Mouse (Mus musculus) kidney, adult 8-10 months (tissue): ENCODE measurements at regions not wholly inside any gene's neighbourhood (a gene's known extent, or its start where the extent isn't known, plus 50 kb on each side); places are given as distances from the start of the nearest gene placed in this dataset.

ENCODE experiments used
- DNase-seq, 2 experiments: peaks; one replicate each; pipeline ENCODE4 v3.0.0; 2022

DNA sequence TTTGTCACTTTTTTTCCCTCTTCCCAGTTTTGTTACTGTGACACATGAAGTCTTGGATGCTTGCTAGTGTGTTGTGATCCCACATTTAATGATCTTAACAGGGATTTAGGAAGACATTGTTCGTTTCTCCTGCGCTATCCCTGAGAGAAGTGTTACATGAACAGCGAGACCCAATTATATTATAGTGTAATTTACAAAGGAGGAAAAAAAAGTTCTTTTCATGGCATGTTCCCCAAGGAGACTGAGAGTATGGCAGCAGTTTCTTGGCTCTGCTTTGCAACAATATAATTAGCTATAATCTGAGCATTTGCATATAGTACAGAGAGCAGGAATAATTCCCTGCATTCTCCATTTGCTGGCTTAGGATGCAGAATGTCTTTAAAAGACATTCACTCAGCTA, 168.6 kb downstream of the Insc start:
- no peak for DNase-seq

DNA sequence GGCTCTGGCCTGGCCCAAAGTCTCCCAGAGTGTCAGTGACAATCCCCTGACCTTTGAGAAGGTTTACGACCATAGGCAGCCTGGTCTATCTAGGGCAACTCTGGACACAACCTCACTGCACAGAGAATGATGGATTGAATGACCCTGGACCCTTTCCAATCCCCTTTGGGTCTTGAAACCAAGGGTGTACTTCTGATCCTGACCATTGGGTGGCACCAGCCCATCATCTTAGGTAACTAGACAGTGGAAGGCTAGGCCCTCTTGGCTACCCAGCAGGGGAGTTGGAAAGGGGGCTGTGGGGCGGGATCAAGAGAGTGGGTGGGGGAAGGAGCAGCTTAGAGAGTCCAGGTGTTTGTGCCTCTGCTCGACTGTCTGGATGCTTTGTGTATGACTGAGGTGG, 178.7 kb downstream of the Insc start:
- DNase-seq: peak; percentile 15 to 73

DNA sequence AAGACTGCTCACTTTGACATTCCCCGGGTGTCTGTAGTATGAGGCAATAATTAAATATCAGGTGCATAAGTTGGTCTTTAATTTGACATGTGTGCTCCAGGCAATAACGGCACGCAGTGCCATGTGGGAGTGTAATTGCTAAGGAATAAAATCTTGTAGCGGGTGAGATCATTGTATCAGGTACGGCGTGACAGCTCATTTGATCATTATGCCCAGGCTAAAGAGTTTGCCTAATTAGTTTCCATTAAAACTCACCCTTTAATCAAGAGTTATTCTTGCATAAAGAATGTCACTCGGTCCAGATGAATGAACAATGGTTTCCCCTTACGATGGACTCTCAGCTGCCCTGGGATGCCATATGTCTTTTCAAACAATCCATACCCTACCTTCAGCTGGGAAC, 190.4 kb downstream of the Insc start:
- no peak for DNase-seq

DNA sequence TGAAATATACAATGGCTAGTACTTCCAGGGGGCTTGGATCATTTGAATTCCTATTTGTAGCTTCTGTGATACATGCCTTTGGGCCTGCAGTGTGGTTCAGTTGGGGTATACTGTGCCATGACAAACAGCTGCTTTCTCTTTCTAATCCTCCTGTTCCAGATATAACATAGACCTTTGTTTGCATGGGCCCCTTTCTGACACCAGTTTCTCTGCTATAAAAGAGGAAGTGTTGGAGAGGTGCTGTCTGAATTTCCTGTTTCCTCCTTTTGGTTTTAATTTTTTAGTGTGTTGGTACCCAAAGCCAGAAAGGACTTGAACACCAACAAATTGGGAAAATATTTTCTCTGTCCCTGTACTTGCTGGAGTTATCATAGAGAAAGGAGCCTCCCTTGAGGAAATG, 207.3 kb downstream of the Insc start:
- DNase-seq: no peak

DNA sequence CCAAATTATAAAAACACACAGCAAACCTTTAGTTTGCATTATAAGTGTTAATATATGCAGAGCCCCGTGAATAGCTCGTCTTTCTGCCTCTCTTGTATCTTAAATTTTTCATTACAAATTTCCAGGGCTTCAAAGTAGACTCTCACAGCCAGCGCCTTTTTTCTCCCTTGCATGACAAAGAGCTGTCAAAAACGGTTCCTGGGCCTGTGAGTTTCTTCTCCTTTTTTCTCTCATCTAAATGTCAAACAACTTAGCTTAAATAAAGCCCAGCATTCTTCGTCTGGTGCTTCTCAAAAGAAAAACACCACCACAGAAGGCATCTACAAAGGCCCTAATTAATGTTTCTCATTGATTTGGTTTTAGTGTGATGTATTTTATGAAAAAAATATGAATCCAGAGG, 219.7 kb downstream of the Insc start:
- DNase-seq: no peak

DNA sequence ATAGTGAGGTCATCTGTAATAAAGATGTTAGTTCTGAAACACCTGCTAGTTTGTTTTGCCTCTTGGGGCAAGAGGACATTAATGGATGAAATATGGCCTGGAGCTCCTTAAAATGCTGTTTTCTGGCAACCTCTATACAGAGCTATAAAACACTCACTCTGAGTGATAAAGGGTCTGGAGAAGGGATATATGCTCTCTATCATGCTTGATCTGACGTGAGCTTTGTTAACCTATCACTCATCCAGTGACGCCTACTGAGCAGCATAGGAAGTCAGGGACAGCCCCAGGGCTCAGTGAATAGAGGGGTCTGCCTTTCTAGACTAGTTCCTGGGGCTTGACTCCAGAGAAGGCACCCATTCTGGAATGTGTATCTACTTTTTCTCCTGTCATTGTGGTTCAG, 222.4 kb downstream of the Insc start:
- DNase-seq: no peak

DNA sequence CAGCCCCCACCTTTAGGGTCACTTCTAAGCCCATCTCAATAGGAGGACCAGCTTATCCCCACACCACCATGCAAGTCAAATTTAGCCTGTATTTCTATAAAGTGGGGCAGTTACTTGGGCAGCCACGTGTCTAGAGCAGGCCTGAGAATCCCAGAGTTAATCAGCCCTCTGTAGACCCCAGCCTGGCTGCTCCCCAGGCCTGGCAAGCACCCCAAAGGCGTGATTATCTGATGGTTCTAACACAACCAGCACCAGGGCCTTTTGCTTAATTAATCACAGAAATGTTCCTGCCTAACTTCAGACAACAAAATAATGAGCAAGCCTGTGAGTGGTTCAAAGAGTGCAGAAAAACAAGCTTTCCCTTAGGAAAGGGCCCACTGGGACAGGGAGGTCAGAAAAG, 243.0 kb downstream of the Insc start:
- DNase-seq: no peak

DNA sequence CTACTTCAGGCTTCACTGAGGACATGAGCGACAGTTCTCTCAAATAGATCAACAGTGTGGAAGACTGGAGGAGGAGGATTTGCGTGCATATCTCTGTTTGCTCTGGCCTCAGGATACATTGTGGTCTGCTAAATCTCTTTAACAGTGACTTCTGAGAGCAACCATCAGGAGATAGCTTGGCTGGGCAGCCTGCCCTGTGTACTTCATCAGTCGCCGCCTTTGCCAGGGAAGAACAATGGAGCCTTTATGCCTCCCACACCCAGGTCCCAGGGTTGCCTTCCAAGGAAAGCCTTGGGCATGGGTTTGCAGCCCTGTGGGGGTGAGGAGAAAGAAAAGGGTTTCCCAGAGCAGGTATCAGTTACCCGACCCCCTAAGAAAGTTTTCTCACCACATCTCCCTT, 247.8 kb downstream of the Insc start:
- DNase-seq: no peak

DNA sequence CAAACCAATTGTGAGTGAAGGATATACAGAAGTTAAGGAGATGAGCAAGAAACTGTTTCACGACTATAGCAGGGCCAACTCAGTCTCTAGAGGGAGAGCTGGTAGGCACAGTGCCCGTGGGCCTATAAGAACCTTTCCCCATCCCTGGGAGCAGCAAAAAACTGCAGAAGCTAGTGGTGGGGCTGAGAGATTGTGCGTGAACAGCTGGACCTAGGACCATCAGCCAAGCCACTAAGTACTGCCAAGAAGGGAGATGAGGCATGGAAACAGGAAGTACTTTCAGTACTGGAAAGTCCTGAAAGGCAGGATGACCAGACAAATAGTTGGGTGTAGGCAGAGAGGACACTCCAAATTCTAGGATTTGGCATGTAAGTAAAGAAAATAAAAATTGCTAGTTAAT, 248.9 kb downstream of the Insc start:
- no peak for DNase-seq

DNA sequence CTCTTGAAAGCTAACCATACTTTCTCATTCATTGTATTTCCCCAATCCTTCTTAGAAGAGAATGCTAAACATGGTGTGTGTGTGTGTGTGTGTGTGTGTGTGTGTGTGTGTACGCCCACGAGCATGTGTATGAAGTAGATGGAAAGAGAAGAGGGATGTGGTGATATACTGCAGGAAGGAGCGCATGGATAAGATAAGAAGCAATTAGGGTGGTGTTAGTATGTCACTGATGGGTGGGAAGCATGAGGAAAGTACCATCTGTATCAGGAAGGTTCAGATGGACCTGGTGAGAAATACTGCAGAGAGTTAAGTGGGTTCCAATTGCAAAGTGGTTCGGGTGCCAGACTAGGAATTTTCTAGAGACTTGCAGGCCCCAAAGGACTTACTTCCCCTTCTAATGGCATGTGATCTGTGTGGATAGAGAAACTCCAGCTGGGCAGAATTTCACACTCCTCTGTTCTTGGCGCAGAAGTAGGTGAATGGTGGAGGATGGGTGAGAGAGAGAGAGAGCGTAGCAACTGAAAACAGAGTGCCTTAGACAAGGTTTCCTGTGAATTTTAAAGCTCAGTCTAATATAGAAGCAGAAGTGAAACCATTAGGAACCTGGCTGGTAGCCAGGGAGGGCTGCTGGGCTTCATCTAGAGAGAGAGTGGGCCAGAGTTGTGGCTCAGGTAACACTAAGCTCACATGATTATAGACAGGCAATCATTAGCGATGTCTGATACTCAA, 257.5 kb downstream of the Insc start:
- no peak for DNase-seq

DNA sequence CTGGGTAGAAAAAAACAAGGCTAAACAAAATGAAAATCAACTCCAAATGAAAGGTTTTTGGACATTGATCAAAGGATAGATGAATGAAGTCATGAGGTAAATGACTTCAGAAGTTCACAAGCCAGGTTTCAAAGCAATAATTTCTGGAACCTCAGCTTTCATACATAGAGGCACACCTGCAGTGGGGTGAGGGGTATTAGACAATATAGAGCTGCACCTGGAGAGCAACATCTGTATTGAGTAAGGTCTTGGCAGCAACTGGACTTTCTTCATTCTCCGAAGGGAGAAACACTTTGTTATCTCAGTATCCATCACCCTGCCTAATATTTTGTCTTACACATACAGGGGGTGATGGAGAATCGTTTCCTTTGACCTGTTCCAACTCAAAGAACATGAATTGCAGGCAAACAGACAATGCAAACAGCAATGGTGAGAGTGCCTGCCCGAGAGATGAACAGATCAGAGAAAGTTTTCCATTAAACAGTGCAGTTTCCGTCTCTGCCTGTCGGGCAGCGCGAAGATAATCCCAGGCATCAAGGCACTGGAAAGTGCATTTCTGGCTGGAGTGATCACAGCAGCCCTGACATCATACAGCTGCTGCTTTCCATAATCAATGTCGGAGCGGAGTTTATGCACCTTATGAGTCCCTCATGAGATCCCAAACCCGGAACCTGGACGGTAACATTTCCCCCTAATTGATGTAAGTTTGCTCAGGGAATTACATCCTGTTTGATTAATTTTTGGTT, 270.9 kb downstream of the Insc start:
- no peak for DNase-seq

DNA sequence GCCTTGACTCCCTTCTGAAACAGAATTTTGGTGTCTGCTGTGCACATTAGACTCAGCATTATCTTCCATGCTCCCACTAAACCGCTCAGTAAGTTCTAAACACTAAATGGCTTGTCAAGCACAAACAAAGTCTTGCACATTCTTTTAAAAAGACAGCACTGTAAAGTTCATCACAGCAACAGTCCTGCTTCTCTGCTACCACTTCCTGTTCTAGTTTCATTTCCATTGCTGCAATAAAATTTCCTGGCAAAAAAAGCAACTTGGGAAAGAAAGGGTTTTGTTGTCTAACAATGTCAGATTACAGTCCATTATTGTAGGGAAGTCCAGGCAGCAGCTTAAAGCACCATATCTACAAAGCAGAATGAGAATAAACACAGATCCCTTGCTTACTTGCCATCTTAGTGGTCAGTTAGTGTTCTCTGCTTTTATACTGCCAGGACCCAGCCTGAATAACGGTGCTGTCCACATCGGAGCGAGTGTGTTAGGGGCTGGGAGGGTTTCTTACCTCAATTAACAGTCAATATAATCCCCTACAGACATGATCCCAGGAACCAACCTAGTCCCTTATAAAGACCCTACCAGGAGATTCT, 276.0 kb downstream of the Insc start:
- DNase-seq: no peak

DNA sequence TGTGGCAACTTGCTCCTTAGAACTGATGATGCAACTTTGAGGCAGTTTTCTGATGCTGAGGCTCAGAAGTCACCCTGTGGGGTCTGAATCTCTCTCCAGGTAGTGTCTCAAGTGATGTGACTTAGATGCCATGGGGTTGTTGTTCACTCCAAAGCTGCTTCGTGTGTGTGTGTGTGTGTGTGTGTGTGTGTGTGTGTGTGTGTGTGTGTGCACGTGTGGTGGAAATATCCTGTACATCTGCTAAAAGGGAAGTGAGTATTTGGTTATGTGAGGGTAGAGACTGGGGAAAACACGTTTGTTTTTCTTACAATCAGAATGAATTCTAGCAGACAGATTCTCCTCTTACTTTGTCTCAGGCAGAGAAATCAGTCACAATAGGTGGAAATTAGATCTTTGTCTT, 276.5 kb downstream of the Insc start:
- no peak for DNase-seq

DNA sequence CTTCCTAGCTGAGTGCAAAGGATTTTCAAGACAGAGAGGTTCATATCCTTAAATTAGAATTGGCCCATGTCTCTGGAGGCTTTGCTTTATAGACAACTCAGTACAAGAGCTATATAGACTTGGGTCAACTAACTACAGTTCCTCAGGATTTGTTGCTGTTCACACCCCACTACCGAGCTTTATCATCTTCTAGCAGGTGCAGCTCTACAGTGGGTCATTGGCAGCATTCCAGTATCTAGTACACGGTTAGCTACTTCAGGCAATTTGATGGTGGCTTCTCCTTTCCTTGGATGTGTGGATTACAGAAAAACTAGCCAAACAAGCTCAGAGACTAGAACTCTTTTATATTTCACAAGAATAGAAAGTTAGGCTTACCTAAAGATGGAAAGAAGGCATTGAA, 282.3 kb downstream of the Insc start:
- DNase-seq: no peak

DNA sequence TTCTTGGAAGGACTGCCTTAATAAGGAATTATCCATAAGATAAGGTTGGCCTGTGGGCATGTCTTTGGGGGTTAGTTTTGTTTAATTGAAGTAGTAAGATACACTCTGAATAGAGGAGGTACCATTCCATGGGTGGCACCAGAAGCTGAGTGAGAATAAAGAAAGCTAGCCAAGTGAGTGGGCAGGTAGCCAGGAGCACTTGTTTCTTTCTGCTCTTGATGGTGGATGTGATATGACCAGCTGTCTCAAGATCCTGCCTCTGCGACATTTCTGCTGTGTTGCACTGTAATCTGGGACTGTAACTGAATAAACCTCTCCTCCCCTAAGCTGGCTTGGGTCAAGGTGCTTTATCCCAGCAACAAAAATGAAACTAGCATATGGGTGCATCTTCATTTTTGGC, 284.2 kb downstream of the Insc start:
- DNase-seq: no peak

DNA sequence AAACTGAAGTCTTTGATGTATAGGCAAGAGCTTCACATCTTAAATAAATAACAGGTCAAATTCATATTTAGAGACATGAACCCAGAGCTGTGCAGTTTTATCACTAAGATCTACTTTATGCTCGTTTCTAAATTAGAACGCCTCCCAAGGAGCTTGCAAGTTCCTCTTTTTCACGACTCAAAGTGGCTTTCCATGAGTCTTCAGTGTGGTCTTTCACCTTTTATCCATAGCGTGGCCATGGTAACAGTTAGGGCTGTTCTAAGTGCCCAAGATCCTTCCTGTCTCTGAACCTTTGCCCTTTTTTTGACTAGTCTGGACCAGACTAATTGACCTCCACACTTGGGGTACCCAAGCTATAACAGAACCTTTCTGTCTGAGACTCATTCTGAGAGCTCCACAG, 290.5 kb downstream of the Insc start:
- no peak for DNase-seq

DNA sequence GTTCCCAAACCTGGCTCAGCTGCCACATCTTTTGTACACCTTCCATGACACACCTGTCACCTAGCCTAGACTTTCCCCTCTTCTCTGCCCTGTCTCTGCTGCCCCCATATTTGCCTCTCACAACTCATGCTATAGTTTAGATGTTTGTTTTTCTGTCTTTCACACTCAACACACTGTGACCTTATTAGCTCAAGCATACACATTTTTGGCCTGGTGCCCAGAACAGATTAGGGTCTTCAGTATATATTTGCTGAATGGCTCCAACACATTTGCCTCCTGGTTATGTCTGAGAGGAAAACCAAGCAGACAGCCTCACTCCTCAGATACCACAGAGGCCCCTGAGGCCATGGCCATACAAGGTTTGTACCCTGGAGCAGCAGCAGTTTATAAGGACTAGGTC, 312.0 kb downstream of the Insc start:
- no peak for DNase-seq

DNA sequence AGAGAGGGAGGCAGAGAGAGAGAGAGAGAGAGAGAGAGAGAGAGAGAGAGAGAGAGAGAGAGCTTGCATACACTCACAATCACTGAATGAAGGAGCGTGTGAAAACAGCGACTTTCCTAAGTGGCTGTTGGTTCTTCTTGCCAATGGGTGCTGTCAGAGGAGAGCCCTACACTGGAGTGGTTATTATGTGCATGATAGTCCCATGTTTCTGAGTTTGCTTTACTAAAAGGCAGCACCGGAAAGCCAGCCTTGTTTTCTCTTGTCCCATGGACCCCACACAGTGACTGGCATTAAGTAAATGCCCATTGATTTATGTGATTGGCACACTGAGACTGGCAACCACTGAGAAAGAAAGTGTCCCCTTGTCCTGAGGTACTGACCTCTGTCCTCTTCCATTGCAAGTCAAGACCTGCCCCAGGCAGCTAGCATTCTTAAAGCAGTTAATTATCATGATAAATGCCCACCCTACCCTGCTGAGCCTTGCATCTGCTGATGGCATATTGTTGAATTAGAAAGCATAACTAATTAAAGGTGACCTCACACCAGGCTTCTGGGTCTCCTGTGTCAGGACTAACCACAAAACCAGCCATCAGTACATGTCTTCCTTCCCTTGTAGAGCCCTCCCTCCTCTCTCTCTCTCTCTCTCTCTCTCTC, 313.6 kb downstream of the Insc start:
- DNase-seq: no peak

DNA sequence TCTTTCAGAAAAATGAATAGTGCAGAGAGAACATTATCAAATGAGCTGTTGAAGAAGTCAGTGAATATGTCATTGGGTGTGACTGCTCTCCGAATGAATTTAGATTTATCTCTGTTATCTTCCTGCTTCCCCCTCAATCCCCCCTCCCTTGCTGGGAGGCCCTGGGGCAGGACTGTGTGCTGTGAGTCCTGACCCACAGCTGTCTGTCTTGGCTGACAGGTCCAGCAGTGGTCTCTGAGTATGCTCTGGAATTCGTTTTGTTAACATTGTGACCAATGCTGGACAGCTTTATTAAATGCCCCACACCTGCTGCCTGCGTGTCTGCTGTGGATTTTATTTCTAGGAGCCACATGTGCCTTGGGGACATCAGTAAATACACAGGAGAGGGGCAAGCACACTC, 314.2 kb downstream of the Insc start:
- no peak for DNase-seq

DNA sequence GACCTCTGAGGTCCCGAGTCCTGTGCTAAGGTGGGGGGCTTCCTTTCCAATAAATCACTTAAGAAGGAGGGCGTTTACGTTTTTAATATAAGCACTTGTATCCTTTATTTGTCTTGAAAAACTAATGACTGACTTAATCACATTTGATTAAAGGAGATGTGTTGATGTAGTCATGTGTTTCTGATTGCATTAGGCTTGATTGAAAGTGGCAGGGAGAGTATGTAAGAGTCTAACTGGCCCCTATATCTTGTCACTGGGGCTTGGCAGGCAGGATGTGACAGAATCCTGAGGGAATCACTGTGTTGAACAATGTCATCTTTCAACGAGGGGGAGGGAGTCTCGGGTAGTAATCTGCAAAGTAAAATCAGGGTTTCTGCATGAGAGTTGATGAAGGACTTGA, 316.7 kb downstream of the Insc start:
- no peak for DNase-seq

DNA sequence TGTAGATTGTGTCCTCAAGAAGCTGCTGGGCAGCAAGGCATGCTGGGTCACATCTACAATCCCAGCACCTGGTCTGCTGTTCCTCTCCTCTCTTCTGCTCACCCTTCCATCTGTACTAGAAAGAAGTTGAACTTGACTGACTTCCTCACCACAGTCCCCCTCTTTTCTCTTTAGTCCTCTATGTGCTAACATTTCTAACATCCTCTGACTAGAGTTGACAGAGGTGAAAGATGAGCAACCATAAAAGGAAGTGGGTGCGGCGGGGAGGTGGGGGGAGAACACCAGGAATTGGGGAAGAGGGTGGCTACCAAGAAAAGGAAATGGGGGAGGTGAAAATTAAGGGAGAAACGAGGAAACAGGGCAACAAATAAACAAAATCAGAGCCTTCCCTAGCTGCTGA, 319.3 kb downstream of the Insc start:
- DNase-seq: no peak

DNA sequence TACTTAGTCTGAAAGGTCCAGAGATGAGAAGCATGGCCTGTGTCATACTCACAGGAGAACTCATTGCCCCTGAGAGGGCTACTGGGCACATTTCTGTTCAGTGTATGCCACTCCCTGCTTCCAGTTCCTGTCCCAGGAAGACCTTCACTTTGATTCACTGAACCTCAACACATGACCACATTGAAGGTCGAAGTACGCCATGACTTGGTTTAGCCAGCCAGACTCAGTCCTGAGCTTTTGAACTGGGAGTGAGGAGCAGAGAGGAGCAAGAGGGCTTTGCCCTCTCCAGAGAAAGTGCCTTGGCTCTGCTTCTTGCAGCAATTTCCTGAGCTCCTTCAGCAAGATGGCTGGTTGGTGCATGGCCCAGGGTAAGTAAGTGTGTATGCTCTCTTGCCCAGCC, 324.1 kb downstream of the Insc start:
- DNase-seq: peak; percentile 12 to 54

DNA sequence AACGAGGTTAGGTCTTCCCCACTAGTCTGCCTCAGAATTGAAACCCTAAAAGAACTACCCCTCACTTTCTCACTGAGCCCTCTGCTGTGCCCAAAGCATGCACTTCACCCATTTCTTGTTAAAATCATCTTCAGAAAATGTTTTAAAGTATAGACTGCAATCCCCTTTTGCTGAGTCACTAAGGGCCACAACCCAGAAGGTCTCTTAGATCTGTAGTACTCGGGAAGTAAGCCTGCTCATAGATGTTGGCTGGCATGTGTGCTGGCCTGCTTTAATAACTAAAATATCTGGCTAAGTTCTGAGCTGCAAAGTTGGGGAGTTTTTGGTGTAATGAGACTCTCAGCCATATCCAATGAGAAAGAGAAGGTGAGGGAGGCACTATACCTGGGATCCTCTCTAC, 329.9 kb downstream of the Insc start:
- no peak for DNase-seq

DNA sequence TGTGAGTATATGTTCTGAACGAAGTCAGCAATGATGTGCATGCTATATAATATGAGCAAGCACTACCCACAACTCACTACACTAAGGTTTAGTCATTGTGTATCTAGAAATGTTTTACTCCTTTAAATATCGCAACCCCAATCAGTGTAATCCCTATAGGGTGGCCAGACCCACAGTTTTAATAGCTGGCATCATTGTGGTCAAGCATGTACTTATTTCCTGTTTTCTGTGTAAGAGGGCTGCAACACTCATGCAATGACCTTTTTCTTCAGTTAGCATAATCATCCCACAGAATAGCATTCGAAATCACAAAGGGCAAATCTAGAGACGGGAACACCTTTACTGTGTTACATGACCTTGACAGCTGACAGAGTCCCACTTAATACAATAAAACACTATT, 333.3 kb downstream of the Insc start:
- no peak for DNase-seq
